Mouse (Mus musculus) lung, adult 2 months (tissue): Measurements from ENCODE around the gene A730061H03Rik. TPM values are rescaled to one million over a fixed set of nuclear protein-coding genes. Genes with fewer than 3 reads are reported as not detected.

Source experiments
- DNase-seq: peaks from one replicate; pipeline ENCODE4 v3.0.0; 2022
- H3K4me1 ChIP-seq: fragments of 200-500 bp; 2 replicates; pipeline ENCODE4 v1.6.1; 2011; ENCODE audit warnings: low read length; ENCODE audit not compliant: control insufficient read depth, insufficient read depth
- H3K4me3 ChIP-seq: fragments of 200-500 bp; replicated peaks from 2 replicates; pipeline ENCODE3; 2011; ENCODE audit warnings: low read depth, mild to moderate bottlenecking, control low read depth, low read length; ENCODE audit errors: extremely low read depth
- CTCF ChIP-seq: fragments of 200-500 bp; IDR thresholded peaks from 2 replicates; pipeline ENCODE4 v1.5.1; 2011; ENCODE audit warnings: mild to moderate bottlenecking, low read length, control low read depth; ENCODE audit not compliant: insufficient read depth
- POLR2A ChIP-seq: fragments of 200-500 bp; IDR thresholded peaks from 2 replicates; pipeline ENCODE4 v1.6.1; 2011; ENCODE audit warnings: low read depth, mild to moderate bottlenecking, control low read depth, low read length, borderline replicate concordance; ENCODE audit errors: extremely low read depth
- WGBS: fragments of 180-500 bp; shearing (Covaris S2); methylation state at CpG from one replicate; pipeline ENCODE4 v1.1.7; 2018; 5-methylcytosine and 5-hydroxymethylcytosine counted together
- polyA plus RNA-seq: library from polyadenylated mRNA; depleted of rRNA; stranded (reverse); fragments of >200 nt; gene quantifications from 2 replicates; pipeline ENCODE4 v1.2.3, GENCODE M21; 2012

The A730061H03Rik gene
- polyA plus RNA-seq, 1 experiment: 1.8 TPM

DNA sequence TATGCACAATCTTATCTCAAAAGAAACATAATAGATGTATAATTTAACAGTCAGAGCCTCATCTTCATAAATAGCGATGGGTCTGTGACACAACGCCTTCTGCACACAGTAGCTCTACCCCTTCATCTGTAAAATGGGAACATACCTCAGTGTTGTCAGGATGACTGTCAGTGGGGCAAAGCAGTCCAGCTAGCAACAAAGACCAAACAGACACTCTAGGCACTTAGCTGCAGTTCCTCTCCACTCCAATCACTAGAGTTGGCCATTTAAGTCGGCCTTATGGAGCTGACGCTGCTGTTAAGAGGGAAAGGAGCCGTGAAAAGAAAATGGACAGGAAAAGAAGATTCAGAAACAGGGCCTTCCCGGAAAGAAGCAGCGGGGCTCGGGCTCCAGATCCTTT lies 8.4 kb downstream of the A730061H03Rik start:
- Histone ChIP-seq H3K4me1 (peaks cover 2% of the 10 kb centered on the region; the same call in 1 of the 2 replicates), H3K4me3 (no peak overlapping the region)
- WGBS: 82% methylated on average over 8 of the region's 8 CpGs
- no peak for DNase-seq
- no peak for TF ChIP-seq POLR2A
- TF ChIP-seq CTCF: no peak

DNA sequence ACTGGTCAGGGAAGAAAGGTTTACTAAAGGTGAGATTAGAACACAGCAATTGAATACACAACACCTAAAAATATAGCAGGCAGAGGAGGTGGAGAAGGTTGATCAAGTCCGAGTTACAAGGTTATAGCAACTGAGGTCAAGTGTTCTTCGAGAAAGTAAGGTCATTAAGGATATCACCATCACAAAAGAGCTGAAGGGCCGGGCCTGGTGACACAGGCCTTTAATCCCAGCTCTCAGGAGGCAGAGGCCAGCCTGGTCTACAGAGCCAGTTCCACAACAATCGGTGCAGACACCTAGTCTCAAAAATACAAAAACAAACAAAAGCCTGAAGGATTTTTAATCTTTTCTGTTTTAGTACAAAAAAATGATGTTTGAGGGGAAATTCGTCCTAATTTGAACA lies 8.9 kb downstream of the A730061H03Rik start:
- WGBS: 65% methylated on average over 5 of the region's 5 CpGs
- DNase-seq: no peak
- TF ChIP-seq CTCF: no peak
- no peak for TF ChIP-seq POLR2A
- H3K4me1 ChIP-seq: no peaks in the 10 kb centered on the region
- H3K4me3 ChIP-seq: no peak overlapping the region

DNA sequence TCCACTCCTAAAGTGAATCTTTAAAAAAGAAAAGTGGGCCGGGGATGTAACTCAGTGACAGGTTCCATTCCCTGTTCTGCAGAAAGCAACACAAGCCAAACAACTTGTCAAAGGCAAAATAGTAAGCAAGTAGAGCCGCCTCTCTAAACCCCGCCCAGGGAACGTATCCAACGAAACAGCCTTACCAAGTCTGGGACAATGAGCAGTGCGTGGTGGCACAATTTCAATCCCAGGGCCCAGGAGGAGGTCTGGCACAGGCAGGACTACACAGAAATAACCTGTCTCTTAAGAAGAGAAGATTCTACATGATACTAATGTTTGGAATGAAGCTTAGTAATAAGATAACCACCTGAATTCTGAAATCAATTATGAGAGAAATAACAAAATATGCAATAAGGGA lies 10.0 kb downstream of the A730061H03Rik start:
- TF ChIP-seq CTCF: no peak
- TF ChIP-seq POLR2A: no peak
- DNase-seq: no peak
- Histone ChIP-seq H3K4me3 (no peak overlapping the region), H3K4me1 (no peaks in the 10 kb centered on the region)
- 82% methylated on average over 6 of the region's 6 CpGs for WGBS

DNA sequence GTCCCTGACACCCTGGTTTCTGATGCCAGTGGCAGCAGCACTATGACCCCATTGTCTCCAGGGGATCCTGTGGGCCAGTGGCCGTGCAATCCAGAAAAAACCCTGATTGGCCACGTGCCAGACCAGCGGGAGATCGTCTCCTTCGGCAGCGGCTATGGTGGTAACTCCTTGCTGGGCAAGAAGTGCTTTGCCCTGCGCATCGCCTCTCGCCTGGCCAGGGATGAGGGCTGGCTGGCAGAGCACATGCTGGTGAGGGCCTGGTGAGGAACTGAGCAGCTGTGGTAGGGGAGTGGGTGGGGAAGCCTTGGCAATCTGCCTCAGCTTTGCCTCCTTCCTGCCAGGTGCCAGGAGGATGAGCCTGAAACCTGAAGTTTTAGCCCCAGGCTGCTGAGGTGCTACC lies 15.9 kb downstream of the A730061H03Rik start:
- Histone ChIP-seq H3K4me1 (0 out of 2 replicates have a peak, but pooled peaks cover 3% of the 10 kb centered on the region), H3K4me3 (no peak overlapping the region)
- no peak for DNase-seq
- TF ChIP-seq CTCF: no peak
- no peak for TF ChIP-seq POLR2A
- 68% methylated on average over 9 of the region's 9 CpGs for WGBS

DNA sequence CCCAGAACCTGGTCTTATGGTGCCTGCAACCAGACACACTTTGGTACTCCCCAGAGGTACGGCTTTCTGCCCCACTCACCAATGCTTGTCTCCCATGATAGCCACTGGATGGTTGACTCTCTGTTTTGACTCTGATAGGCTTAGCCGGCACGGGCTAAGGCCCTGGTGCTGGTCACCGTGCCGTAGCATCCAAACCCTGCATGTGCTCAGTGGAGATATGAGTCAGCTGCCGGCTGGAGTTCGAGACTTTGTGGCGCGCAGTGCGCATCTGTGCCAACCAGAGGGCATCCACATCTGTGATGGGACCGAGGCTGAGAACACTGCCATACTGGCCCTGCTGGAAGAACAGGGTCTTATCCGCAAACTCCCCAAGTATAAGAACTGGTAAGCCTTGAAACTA lies 17.9 kb downstream of the A730061H03Rik start:
- Histone ChIP-seq H3K4me3 (no peak overlapping the region), H3K4me1 (0 out of 2 replicates have a peak, but pooled peaks cover 3% of the 10 kb centered on the region)
- WGBS: 94% methylated on average over 12 of the region's 12 CpGs
- DNase-seq: no peak
- TF ChIP-seq CTCF: no peak
- TF ChIP-seq POLR2A: no peak

DNA sequence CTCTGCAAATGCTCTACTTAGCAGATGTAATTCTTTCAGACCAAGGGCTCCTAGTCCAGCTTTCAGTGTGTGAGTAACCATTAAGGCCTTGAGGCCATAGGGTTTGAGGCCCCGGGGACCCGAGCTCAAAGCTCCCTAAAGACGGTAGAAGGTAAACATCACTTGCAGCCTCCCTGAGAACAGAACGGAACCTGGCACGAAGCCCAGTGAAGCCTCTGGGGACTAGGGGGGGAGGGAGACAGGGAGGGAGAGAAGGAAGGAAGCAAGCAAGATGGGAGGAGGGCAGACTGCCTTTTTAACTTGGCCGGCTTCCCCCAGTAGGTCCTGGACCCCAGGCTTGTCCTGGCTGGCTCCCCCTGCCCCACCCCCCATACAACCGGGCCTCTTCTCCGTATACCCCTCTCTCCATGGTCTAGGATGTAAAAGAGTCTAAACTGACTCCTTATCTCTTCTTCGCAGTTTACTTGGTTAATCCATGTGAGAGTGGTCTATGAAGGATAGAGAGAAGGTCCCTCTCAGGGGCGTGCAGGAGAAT lies 19.4 kb downstream of the A730061H03Rik start:
- Histone ChIP-seq H3K4me3 (peak overlapping the region; percentile 96), H3K4me1 (0 out of 2 replicates have a peak, but pooled peaks cover 3% of the 10 kb centered on the region)
- DNase-seq: peak; percentile 72
- WGBS: 3% methylated on average over 10 of the region's 10 CpGs
- no peak for TF ChIP-seq POLR2A
- TF ChIP-seq CTCF: no peak

DNA sequence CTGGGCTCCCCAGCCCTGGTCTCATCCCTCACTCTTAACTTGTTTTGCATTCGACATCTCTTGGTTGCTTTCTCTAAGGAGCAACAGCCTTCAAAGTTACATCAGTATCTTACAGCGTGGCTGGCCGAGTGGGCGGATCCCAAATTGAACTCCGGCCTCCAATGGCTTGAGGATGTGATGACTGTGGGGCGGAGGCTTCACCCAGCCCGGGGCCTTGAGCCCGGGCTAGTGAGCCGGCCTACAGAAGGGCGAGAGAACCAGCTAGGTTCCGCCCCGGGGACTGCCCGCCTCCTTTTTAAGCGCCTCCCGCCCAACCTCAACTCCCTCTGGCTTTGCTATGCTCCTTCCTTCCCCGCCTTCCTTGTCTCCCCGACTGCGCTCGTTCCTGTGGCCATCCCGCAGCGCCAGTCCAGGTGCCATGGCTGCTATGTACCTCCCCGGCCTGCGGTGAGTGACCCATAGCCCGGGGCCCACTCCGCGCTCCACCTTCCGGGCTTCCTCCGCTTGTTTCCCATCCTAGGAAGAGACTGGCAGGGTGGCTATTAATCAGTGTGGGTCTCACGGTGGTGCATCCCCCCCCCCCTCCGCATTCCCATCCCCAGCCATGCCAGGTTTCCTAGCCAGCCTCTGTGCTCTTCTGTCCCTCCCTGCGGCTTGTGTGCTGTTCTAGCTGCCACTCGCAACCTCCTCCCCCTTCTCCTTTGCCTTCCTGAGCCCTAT lies 20.0 kb downstream of the A730061H03Rik start, which contains the start of gene Pck2:
Gene Pck2, plus strand, starts transcription at position 200 of the 720 bp plus-strand sequence.
- under 1% methylated on average over 32 of the region's 32 CpGs for WGBS

DNA sequence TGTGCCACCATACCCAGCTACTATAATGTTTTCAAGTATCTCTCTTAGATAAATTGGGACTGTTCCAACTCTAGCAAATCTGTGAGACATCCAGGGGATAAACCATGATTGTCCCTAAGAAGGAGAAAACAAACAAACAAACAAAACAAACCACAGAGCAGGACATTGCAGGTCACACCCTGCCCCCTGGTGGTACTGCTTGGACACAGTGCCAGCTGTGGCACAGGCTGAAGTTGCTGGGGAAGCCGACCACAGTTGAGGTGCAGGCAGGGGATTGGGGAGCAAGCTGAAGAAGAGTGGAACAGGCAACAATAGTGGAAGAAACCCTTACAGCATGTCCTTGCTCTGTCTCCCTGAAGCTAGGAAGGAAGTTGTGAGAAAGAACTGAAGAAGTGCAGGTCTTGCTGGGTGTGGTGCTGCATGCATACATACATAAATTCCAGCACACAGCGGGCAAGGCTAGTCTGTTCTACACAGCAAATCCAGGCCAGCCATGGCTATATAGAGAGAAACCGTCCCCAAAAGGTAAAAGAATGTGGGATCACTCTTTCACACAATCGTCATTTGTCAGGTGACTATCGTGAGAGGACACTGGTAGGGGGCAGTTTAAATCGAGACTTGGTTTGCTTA lies 24.0 kb downstream of the A730061H03Rik start:
- 44% methylated on average over 6 of the region's 6 CpGs for WGBS
- Histone ChIP-seq H3K4me1 (0 out of 2 replicates have a peak, but pooled peaks cover 3% of the 10 kb centered on the region), H3K4me3 (no peak overlapping the region)
- DNase-seq: peak; percentile 12
- TF ChIP-seq CTCF: peak; percentile 79
- TF ChIP-seq POLR2A: no peak

More for the DNA sequence above, 20.0 kb downstream of the A730061H03Rik start, which contains the start of gene Pck2:
- TF ChIP-seq POLR2A: peak; percentile 89; the same call in 1 of the 2 replicates
- no peak for TF ChIP-seq CTCF
- 0 out of 2 replicates have a peak, but pooled peaks cover 3% of the 10 kb centered on the region for H3K4me1 ChIP-seq
- DNase-seq: peak; percentile 79
- H3K4me3 ChIP-seq: peak within 1 kb of the TSS; percentile 96

DNA sequence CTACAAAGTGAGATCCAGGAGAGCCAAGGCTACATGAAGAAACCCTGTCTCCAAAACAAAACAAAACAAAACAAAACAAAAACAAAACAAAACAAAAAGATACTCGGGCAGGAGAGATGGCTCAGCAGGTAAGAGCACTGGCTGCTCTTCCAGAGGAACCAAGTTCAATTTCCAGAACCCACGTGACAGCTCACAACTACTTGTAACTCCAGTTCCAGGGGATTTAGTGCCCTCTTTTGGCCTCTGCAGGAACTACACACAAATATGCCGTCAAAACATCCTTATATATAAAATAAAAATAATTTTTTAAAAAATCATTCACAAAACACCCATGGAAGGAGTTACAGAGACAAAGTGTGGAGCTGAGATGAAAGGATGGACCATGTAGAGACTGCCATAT lies 32.3 kb downstream of the A730061H03Rik start:
- no peak for DNase-seq
- 22% methylated on average over 3 of the region's 3 CpGs for WGBS
- no peak overlapping the region for H3K4me3 ChIP-seq
- TF ChIP-seq POLR2A (no peak), CTCF (no peak)
- no peaks in the 10 kb centered on the region for H3K4me1 ChIP-seq

DNA sequence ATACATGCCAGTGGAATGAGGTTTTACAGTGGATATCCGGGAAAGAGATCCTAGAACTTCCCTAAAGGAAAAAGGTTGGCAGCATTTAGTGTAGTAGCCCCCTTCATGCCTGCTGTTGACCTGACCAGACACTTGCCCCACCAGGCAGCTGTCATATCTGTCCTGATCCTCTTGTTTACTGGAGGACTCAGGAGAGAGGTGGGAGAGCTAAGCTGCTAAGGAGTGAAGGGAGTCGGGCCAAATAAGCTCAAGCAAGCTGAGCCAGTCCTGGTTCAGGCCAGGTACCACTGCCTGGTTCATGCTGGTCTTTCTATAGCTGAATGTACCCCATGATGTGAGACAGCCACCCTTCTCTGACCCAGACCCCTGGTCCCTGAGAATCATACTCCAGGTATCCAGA lies 33.5 kb downstream of the A730061H03Rik start:
- Histone ChIP-seq H3K4me3 (no peak overlapping the region), H3K4me1 (no peaks in the 10 kb centered on the region)
- no peak for DNase-seq
- TF ChIP-seq CTCF: no peak
- no peak for TF ChIP-seq POLR2A
- WGBS: 80% methylated on average over 2 of the region's 2 CpGs

DNA sequence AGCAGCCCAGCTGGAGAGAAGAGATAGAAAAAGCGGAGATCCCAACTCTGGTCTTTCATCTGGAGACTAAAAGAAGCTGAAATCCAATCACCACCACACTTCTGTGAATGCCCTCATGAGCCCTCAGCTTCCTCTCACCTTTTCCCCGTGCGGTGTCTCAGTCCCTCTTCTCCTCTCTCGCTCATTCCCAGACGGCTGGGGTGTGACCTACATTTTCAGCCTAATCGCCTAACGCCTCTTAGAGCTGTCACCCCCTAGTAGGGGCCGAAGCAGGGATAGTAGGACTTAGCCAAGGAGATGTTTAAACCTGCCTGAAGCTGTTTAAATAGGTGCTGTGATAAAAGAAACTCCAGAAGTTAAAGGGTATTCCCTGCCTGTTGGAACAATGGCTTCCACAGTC lies 35.4 kb downstream of the A730061H03Rik start, which contains the start of gene Nrl:
Gene Nrl, minus strand, starts transcription at position 197 of the 400 bp plus-strand sequence.
- Histone ChIP-seq H3K4me1 (no peaks in the 10 kb centered on the region), H3K4me3 (no peak within 1 kb of the TSS)
- WGBS: 20% methylated on average over 8 of the region's 8 CpGs
- no peak for DNase-seq
- TF ChIP-seq POLR2A (no peak), CTCF (no peak)
